In the genomic region with DNA sequence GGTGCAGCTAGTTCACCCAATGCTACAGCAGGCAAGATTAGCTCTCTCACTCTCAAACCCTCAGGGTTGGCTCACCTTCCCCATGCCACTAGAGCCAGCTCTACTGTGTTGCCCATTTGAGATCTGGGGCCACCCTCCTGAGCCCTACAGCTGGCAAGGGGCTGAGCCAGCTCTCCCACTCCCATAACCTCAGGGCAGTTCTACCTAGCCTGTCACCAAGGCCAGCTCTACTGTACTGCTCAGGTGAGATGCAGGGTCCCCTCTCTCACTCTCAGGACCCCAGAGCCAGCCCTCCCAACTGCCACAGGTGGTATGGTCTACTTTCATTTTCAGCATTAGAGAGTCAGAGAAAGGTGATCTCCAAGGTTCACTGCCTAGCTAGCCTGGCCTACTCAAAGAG, we compare ENCODE assay signal across 22 mouse cellular contexts.
A peak's percentile ranks its signal among the peaks of the same experiment; 100 is the strongest.
DNase-seq lines count a peak whose midpoint lies in the region; ATAC-seq and TF ChIP-seq lines count a peak whose summit lies in the region.
"Had no signal": no experiment of that assay in that cellular context is flagged by ENCODE, and none has a peak within 500 bp of the region (broad histone marks: within the 10 kb centered on the region; RNA-seq: fewer than 3 reads in every experiment).

No protein-coding gene starts in this region.

- H3K9me3 ChIP-seq in heart, embryonic 11.5 days (replicated peaks; ENCODE audit: control insufficient read depth, low read length): no peaks in the 10 kb centered on the region
- H3K9me3 ChIP-seq in midbrain, embryonic 13.5 days: no peaks in the 10 kb centered on the region
- no peaks in the 10 kb centered on the region for H3K9me3 ChIP-seq in midbrain, postnatal 0 days (ENCODE audit: low read length)
- H3K9me3 ChIP-seq in neural tube, embryonic 12.5 days: no peaks in the 10 kb centered on the region
- H3K9me3 ChIP-seq: forebrain, embryonic 10.5 days; forebrain, embryonic 15.5 days; heart, embryonic 10.5 days had no signal

- no peak overlapping the region for H3K4me2 ChIP-seq in heart, embryonic 11.5 days
- no peak overlapping the region for H3K4me2 ChIP-seq in midbrain, embryonic 13.5 days (replicated peaks)
- H3K4me2 ChIP-seq in midbrain, postnatal 0 days (ENCODE audit: low read depth, low read length, poor library complexity, severe bottlenecking): no peak overlapping the region
- no peak overlapping the region for H3K4me2 ChIP-seq in neural tube, embryonic 12.5 days (replicated peaks)
- H3K4me2 ChIP-seq: forebrain, embryonic 15.5 days; hindbrain, embryonic 14.5 days had no signal

- no peak overlapping the region for H3K27ac ChIP-seq in heart, embryonic 11.5 days (ENCODE audit: low read depth, low read length)
- H3K27ac ChIP-seq in midbrain, embryonic 13.5 days: no peak overlapping the region
- no peak overlapping the region for H3K27ac ChIP-seq in midbrain, postnatal 0 days (ENCODE audit: low read depth, low read length)
- no peak overlapping the region for H3K27ac ChIP-seq in neural tube, embryonic 12.5 days
- H3K27ac ChIP-seq: forebrain, embryonic 10.5 days; forebrain, embryonic 15.5 days; heart, adult 2 months; heart, embryonic 10.5 days; hindbrain, embryonic 14.5 days; hindbrain, postnatal 0 days had no signal

- no peak for ATAC-seq in heart, embryonic 11.5 days (replicated peaks; ENCODE audit: insufficient number of reproducible peaks, low FRiP score, low TSS enrichment)
- 0 out of 2 replicates have a peak, but pooled peaks have one; percentile 27 for ATAC-seq in midbrain, embryonic 13.5 days
- no peak for ATAC-seq in midbrain, postnatal 0 days (ENCODE audit: low FRiP score)
- ATAC-seq in neural tube, embryonic 12.5 days (ENCODE audit: low FRiP score, low read depth): 0 out of 2 replicates have a peak, but pooled peaks have one; percentile 9
- ATAC-seq: activated CD4-positive, CD25-positive, alpha-beta regulatory T cell, adult 4 months; forebrain, embryonic 15.5 days; hindbrain, postnatal 0 days; inflammation-experienced regulatory T-cells, adult 6 months had no signal

- no peak overlapping the region for H3K4me3 ChIP-seq in heart, embryonic 11.5 days (ENCODE audit: low read depth, low read length)
- H3K4me3 ChIP-seq in midbrain, embryonic 13.5 days (replicated peaks): no peak overlapping the region
- H3K4me3 ChIP-seq in midbrain, postnatal 0 days (ENCODE audit: low read depth, low read length): no peak overlapping the region
- H3K4me3 ChIP-seq in neural tube, embryonic 12.5 days: no peak overlapping the region
- H3K4me3 ChIP-seq: forebrain, embryonic 10.5 days; forebrain, embryonic 15.5 days; heart, adult 2 months; heart, embryonic 10.5 days had no signal

- no peak overlapping the region for H3K9ac ChIP-seq in heart, embryonic 11.5 days (ENCODE audit: low read depth, low read length)
- no peak overlapping the region for H3K9ac ChIP-seq in midbrain, embryonic 13.5 days (replicated peaks)
- no peak overlapping the region for H3K9ac ChIP-seq in midbrain, postnatal 0 days (replicated peaks; ENCODE audit: low read length, poor library complexity, severe bottlenecking)
- H3K9ac ChIP-seq in neural tube, embryonic 12.5 days: no peak overlapping the region
- H3K9ac ChIP-seq: forebrain, embryonic 15.5 days; hindbrain, embryonic 14.5 days had no signal

- no peak for TF ChIP-seq CTCF in midbrain, postnatal 0 days (IDR thresholded peaks at IDR 0.05)

- H3K4me1 ChIP-seq in heart, embryonic 11.5 days (ENCODE audit: control insufficient read depth, insufficient read depth, low read length): no peaks in the 10 kb centered on the region
- H3K4me1 ChIP-seq in midbrain, embryonic 13.5 days (replicated peaks): no peaks in the 10 kb centered on the region
- no peaks in the 10 kb centered on the region for H3K4me1 ChIP-seq in midbrain, postnatal 0 days (ENCODE audit: insufficient read depth, low read length)
- no peaks in the 10 kb centered on the region for H3K4me1 ChIP-seq in neural tube, embryonic 12.5 days
- H3K4me1 ChIP-seq: forebrain, embryonic 10.5 days; forebrain, embryonic 15.5 days; heart, embryonic 10.5 days had no signal

- H3K36me3 ChIP-seq in heart, embryonic 11.5 days (ENCODE audit: control insufficient read depth, insufficient read depth, low read length): no peaks in the 10 kb centered on the region
- no peaks in the 10 kb centered on the region for H3K36me3 ChIP-seq in midbrain, embryonic 13.5 days
- no peaks in the 10 kb centered on the region for H3K36me3 ChIP-seq in midbrain, postnatal 0 days (ENCODE audit: insufficient read depth, low read length)
- no peaks in the 10 kb centered on the region for H3K36me3 ChIP-seq in neural tube, embryonic 12.5 days
- H3K36me3 ChIP-seq: forebrain, embryonic 10.5 days; forebrain, embryonic 15.5 days; heart, embryonic 10.5 days had no signal

- no peaks in the 10 kb centered on the region for H3K27me3 ChIP-seq in heart, embryonic 11.5 days (ENCODE audit: control insufficient read depth, insufficient read depth, low read length)
- H3K27me3 ChIP-seq in midbrain, embryonic 13.5 days: no peaks in the 10 kb centered on the region
- no peaks in the 10 kb centered on the region for H3K27me3 ChIP-seq in midbrain, postnatal 0 days (ENCODE audit: insufficient read depth, low read length)
- H3K27me3 ChIP-seq in neural tube, embryonic 12.5 days (replicated peaks): no peaks in the 10 kb centered on the region
- H3K27me3 ChIP-seq: forebrain, embryonic 15.5 days had no signal

- peak; percentile 72 for DNase-seq in heart, adult 11 months
- no peak for DNase-seq in midbrain, postnatal 0 days (ENCODE audit: low spot score)
- no peak for DNase-seq in neural tube, embryonic 10.5 days (ENCODE audit: extremely low spot score, low spot score)
- no peak for DNase-seq in kidney, adult 18-20 months
- DNase-seq: adrenal gland, postnatal 10 days; adrenal gland, postnatal 36 days; B cell, adult 2 months; cerebellum, adult 18-20 months; cerebellum, adult 9-10 months; cerebellum, postnatal 14 days; gastrocnemius, postnatal 25 days; heart, adult 2 months had no signal

Comparison
In these comparisons a context has a peak if more than half of its experiments do, and no peak if none do; other contexts are left out.
1. ATAC-seq: peak in midbrain, embryonic 13.5 days (single experiment) and neural tube, embryonic 12.5 days (single experiment); none in heart, embryonic 11.5 days (single experiment) and midbrain, postnatal 0 days (single experiment).